Mouse (Mus musculus) lung, embryonic 14.5 days (tissue): ENCODE data around the gene Dnajc7. TPM values are rescaled to one million over a fixed set of nuclear protein-coding genes. Genes with fewer than 3 reads are reported as not detected.
"Not testable (repeated sequence)": the region's sequence is repeated elsewhere in the genome, so short reads cannot be mapped to it uniquely, and the experiment has no call there.

Experiments
- ATAC-seq: fragments of 200-750 bp; cut with Nextera tagmentation; 2 replicates; pipeline ENCODE4 v1.8.0; 2017; ENCODE audit warnings: mild to moderate bottlenecking, moderate TSS enrichment, moderate library complexity; ENCODE audit not compliant: insufficient read depth
- DNase-seq: peaks from one replicate; pipeline ENCODE4 v3.0.0-alpha.2; 2015
- H3K27ac ChIP-seq: fragments of 300-500 bp; sonication (generic); 2 replicates; pipeline ENCODE4 v1.5.1; 2014; ENCODE audit warnings: low read depth, mild to moderate bottlenecking, moderate library complexity
- H3K27me3 ChIP-seq: fragments of 300-500 bp; sonication (generic); 2 replicates; pipeline ENCODE4 v1.6.1; 2014; ENCODE audit warnings: low read length, control low read depth; ENCODE audit not compliant: insufficient read depth
- H3K36me3 ChIP-seq: fragments of 300-500 bp; sonication (generic); 2 replicates; pipeline ENCODE4 v1.6.1; 2014; ENCODE audit warnings: control low read depth; ENCODE audit not compliant: insufficient read depth
- H3K4me1 ChIP-seq: fragments of 300-500 bp; sonication (generic); 2 replicates; pipeline ENCODE4 v1.6.1; 2014; ENCODE audit warnings: antibody characterized with exemption, control low read depth; ENCODE audit not compliant: insufficient read depth
- H3K4me2 ChIP-seq: fragments of 300-500 bp; sonication (generic); 2 replicates; pipeline ENCODE4 v1.6.1; 2014; ENCODE audit warnings: mild to moderate bottlenecking
- H3K4me3 ChIP-seq: fragments of 300-500 bp; sonication (generic); 2 replicates; pipeline ENCODE4 v1.5.1; 2014; ENCODE audit warnings: low read depth, low read length
- H3K9ac ChIP-seq: fragments of 300-500 bp; sonication (generic); 2 replicates; pipeline ENCODE4 v1.6.1; 2014
- H3K9me3 ChIP-seq: fragments of 300-500 bp; sonication (generic); 2 replicates; pipeline ENCODE4 v1.6.1; 2016; ENCODE audit warnings: low read depth, low read length, control low read depth
- CTCF ChIP-seq: IDR thresholded peaks from 2 replicates; pipeline ENCODE4 v1.5.1; 2016; ENCODE audit warnings: antibody characterized with exemption, low read depth
- WGBS: fragments of 180-500 bp; shearing (Covaris S2); extraction: QIAGEN DNeasy Blood & Tissue Kit; methylation state at CpG from one replicate; pipeline ENCODE4 v1.1.7; 2014; 5-methylcytosine and 5-hydroxymethylcytosine counted together
- polyA plus RNA-seq: library from polyadenylated mRNA; unstranded; fragments of >200 nt; fragmentation: Nextera tagmentation; extraction: Ambion mirVana; gene quantifications from 2 replicates; pipeline ENCODE4 v1.2.1, GENCODE M21; 2014

The Dnajc7 gene
- polyA plus RNA-seq, 1 experiment from 2014 or later: 79.4 TPM

- H3K4me1 ChIP-seq: no peaks in the 10 kb centered on the region
- H3K4me2 ChIP-seq: no peak overlapping the region
- no peak overlapping the region for H3K4me3 ChIP-seq
- 77% methylated on average over 7 of the region's 7 CpGs for WGBS
- H3K27ac ChIP-seq: no peak overlapping the region
- DNase-seq: no peak
- no peaks in the 10 kb centered on the region for H3K9me3 ChIP-seq
- no peak for TF ChIP-seq CTCF
- no peak for ATAC-seq
- H3K36me3 ChIP-seq: peaks cover 96% of the 10 kb centered on the region
- no peaks in the 10 kb centered on the region for H3K27me3 ChIP-seq
- no peak overlapping the region for H3K9ac ChIP-seq
Measured at GRCm38 (mm10) chr11:100594608-100595007, 25.4 kb downstream of the Dnajc7 start.

DNA sequence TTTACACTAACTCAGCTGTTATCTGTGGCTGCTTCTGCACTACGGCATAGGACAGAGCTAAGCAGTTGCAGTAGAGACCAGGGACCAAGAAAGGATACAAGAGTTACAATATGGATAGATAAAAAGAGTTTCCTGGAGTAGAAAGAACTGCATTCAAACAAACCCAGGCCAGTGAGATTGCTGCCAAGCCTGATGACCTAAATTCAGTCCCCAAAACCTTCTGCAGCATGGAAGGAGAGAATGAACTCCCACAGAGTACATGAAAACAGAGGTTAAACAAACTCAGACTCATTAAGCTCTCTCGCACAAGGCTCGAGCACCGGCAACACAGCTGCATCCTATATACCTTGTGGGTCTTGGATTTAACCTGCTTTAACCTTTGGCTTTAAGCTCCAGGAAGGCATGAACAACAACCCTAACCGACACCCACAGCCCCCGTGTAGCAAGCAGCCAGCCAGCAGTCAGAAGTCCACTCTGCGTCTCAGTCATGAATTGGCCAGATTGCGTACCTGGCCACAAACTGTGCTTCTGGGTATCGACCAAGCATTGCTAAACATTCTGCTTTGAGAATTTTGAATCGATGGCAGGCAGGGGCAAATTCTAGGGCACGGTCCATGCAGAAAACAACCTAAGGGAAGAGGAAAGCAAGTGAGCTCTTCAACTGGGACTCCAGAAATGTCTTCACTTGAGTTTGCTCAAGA, 27.5 kb downstream of the Dnajc7 start:
- H3K4me1 ChIP-seq: no peaks in the 10 kb centered on the region
- no peak for DNase-seq
- WGBS: 90% methylated on average over 11 of the region's 11 CpGs
- no peak overlapping the region for H3K27ac ChIP-seq
- no peaks in the 10 kb centered on the region for H3K27me3 ChIP-seq
- no peaks in the 10 kb centered on the region for H3K9me3 ChIP-seq
- no peak overlapping the region for H3K4me2 ChIP-seq
- no peak for ATAC-seq
- peaks cover 96% of the 10 kb centered on the region for H3K36me3 ChIP-seq
- TF ChIP-seq CTCF: no peak
- H3K9ac ChIP-seq: no peak overlapping the region
- no peak overlapping the region for H3K4me3 ChIP-seq

DNA sequence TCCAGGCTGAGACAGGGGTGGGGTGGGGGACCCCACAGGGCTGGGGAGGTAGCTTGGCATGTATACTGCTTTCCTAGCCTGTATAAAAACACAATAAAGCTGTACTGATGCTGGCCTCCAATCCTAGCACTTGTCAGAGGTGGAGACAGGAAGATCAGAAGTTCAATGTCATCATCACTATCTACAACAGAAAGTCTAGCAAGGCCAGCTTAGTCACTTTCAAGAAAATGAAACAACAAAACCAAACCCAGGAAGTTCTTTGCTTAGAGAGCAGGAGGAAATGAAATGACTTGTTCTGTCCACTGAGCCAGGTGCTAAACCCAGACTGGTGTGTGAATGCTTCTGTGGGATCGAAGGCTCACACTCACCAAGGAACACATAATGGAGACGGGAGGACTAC, 31.5 kb downstream of the Dnajc7 start:
- Histone ChIP-seq H3K27me3 (no peaks in the 10 kb centered on the region), H3K9ac (no peak overlapping the region), H3K36me3 (peaks cover 100% of the 10 kb centered on the region), H3K4me3 (no peak overlapping the region), H3K4me1 (no peaks in the 10 kb centered on the region), H3K9me3 (no peaks in the 10 kb centered on the region), H3K27ac (no peak overlapping the region), H3K4me2 (no peak overlapping the region)
- TF ChIP-seq CTCF: no peak
- WGBS: 94% methylated on average over 2 of the region's 2 CpGs
- DNase-seq: no peak
- ATAC-seq: no peak

GRCm38 (mm10) chr11:100585148-100585547, 34.8 kb downstream of the Dnajc7 start:
- Histone ChIP-seq H3K9me3 (no peaks in the 10 kb centered on the region), H3K4me3 (no peak overlapping the region), H3K4me1 (no peaks in the 10 kb centered on the region), H3K36me3 (peaks cover 99% of the 10 kb centered on the region), H3K9ac (no peak overlapping the region), H3K4me2 (no peak overlapping the region), H3K27me3 (no peaks in the 10 kb centered on the region), H3K27ac (no peak overlapping the region)
- no peak for TF ChIP-seq CTCF
- no peak for ATAC-seq
- no peak for DNase-seq
- WGBS: 96% methylated on average over 3 of the region's 3 CpGs

DNA sequence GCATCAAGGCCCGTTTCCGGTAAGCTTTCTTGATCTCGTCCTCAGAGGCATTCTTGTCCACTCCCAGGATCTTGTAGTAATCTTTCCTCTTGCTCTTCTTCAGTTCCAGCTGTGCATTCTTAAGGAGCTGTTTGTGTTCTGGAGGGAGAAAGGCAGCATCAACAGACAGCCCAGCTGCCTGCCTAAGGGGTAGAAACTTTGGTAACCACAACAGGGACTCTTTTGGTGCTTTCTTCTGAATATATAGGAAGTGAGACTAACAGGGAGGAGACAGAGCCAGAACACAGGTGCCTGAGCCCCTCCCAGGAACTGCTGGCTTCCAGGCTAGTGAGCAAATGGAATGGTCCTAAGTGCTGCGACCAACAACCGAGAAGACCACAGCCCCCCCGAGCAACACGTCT, 35.4 kb downstream of the Dnajc7 start:
- Histone ChIP-seq H3K36me3 (peaks cover 99% of the 10 kb centered on the region), H3K4me3 (no peak overlapping the region), H3K27ac (no peak overlapping the region), H3K9ac (no peak overlapping the region), H3K27me3 (no peaks in the 10 kb centered on the region), H3K9me3 (no peaks in the 10 kb centered on the region), H3K4me2 (no peak overlapping the region), H3K4me1 (no peaks in the 10 kb centered on the region)
- WGBS: 86% methylated on average over 7 of the region's 7 CpGs
- DNase-seq (no peak), ATAC-seq (no peak)
- no peak for TF ChIP-seq CTCF

- no peak overlapping the region for H3K4me2 ChIP-seq
- no peaks in the 10 kb centered on the region for H3K27me3 ChIP-seq
- H3K4me3 ChIP-seq: no peak overlapping the region
- no peak overlapping the region for H3K9ac ChIP-seq
- peaks cover 95% of the 10 kb centered on the region for H3K36me3 ChIP-seq
- DNase-seq (no peak), ATAC-seq (no peak)
- H3K27ac ChIP-seq: no peak overlapping the region
- no peak for TF ChIP-seq CTCF
- no peaks in the 10 kb centered on the region for H3K4me1 ChIP-seq
- 76% methylated on average over 2 of the region's 2 CpGs for WGBS
- H3K9me3 ChIP-seq: no peaks in the 10 kb centered on the region
Measured at GRCm38 (mm10) chr11:100582836-100583235, 37.1 kb downstream of the Dnajc7 start.

DNA sequence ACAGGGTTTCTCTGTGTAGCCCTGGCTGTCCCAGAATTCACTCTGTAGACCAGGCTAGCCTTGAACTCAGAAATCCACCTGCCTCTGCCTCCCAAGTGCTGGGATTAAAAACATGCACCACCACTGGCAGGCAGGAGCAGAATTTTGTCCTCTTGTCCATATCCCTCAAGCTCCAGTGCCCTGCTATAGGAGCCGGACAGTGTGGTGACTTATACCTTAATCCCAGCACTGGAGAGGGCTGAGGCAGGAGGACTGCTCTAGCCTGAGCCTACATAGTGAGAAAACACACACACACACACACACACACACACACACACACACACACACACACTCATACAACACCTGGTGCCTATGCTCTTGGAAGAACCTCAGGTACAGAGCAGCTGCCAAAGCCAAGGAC, 37.6 kb downstream of the Dnajc7 start:
- 93% methylated on average over 1 of the region's 1 CpGs for WGBS
- not testable (repeated sequence) for H3K9ac ChIP-seq, ATAC-seq

More for the DNA sequence above, 37.6 kb downstream of the Dnajc7 start:
- DNase-seq, H3K9me3 ChIP-seq, H3K27me3 ChIP-seq, H3K4me2 ChIP-seq, H3K4me1 ChIP-seq, H3K27ac ChIP-seq, H3K4me3 ChIP-seq: not testable (repeated sequence)
- peaks cover 90% of the 10 kb centered on the region for H3K36me3 ChIP-seq
